Comparison of ENCODE assay signal across 8 mouse cellular contexts in genomic region chr6:87590394-87591281, GRCm38 (mm10). TPM values are rescaled to one million over a fixed set of nuclear protein-coding genes. Genes with fewer than 3 reads are reported as not detected.
DNase-seq lines count a peak whose midpoint lies in the region; ATAC-seq and TF ChIP-seq lines count a peak whose summit lies in the region.

Prokr1 (minus strand) TSS chr6:87590743.

- H3K4me3 ChIP-seq in cerebellum, adult 2 months (replicated peaks; ENCODE audit: insufficient read depth, low read depth, low read length): peak within 1 kb of the TSS; percentile 50
- H3K4me3 ChIP-seq in embryonic facial prominence, embryonic 15.5 days (replicated peaks): peak within 1 kb of the TSS; percentile 54
- H3K4me3 ChIP-seq in heart, embryonic 16.5 days (ENCODE audit: low read length): peak within 1 kb of the TSS; percentile 55

- H3K27ac ChIP-seq in cerebellum, adult 2 months (ENCODE audit: insufficient read depth, low read length): no peak within 1 kb of the TSS
- H3K27ac ChIP-seq in embryonic facial prominence, embryonic 15.5 days (replicated peaks): no peak within 1 kb of the TSS
- no peak within 1 kb of the TSS for H3K27ac ChIP-seq in heart, embryonic 16.5 days (ENCODE audit: low read length)

- ATAC-seq in embryonic facial prominence, embryonic 15.5 days (ENCODE audit: insufficient number of reproducible peaks, low FRiP score, low TSS enrichment, low read depth): peak; percentile 83
- ATAC-seq in heart, embryonic 16.5 days (replicated peaks; ENCODE audit: extremely low read depth, insufficient read depth, low FRiP score): peak; percentile 88

- DNase-seq in cerebellum, adult 2 months: peak; percentile 14 to 19
- DNase-seq in cerebellum, adult 11-12 months: no peak
- DNase-seq in MN1 (ENCODE audit: low spot score): peak; percentile 50
- peak; percentile 79 for DNase-seq in kidney, postnatal 10 days
- DNase-seq in lung, postnatal 4 days: peak; percentile 50 to 65
- peak; percentile 56 for DNase-seq in spleen, adult 12 weeks (ENCODE audit: low spot score)

- H3K4me2 ChIP-seq in embryonic facial prominence, embryonic 15.5 days (replicated peaks): peak within 1 kb of the TSS; percentile 92
- H3K4me2 ChIP-seq in heart, embryonic 16.5 days (ENCODE audit: low read depth, low read length): peak within 1 kb of the TSS; percentile 77

- no peaks in the 10 kb centered on the region for H3K9me3 ChIP-seq in embryonic facial prominence, embryonic 15.5 days (replicated peaks)
- H3K9me3 ChIP-seq in heart, embryonic 16.5 days (replicated peaks; ENCODE audit: control insufficient read depth, low read length): no peaks in the 10 kb centered on the region

- 0 out of 2 replicates have a peak, but pooled peaks cover 3% of the 10 kb centered on the region for H3K4me1 ChIP-seq in cerebellum, adult 2 months (ENCODE audit: control insufficient read depth, insufficient read depth, low read length)
- peaks cover 19% of the 10 kb centered on the region for H3K4me1 ChIP-seq in embryonic facial prominence, embryonic 15.5 days
- peaks cover 12% of the 10 kb centered on the region for H3K4me1 ChIP-seq in heart, embryonic 16.5 days (ENCODE audit: control insufficient read depth, insufficient read depth, low read length)

- no peaks in the 10 kb centered on the region for H3K27me3 ChIP-seq in cerebellum, adult 2 months (ENCODE audit: control insufficient read depth, insufficient read depth, low read length)
- peaks cover 10% of the 10 kb centered on the region for H3K27me3 ChIP-seq in embryonic facial prominence, embryonic 15.5 days
- H3K27me3 ChIP-seq in heart, embryonic 16.5 days (ENCODE audit: control insufficient read depth, insufficient read depth, low read length): peaks cover 22% of the 10 kb centered on the region

- peak within 1 kb of the TSS; percentile 31; the same call in 1 of the 2 replicates for H3K9ac ChIP-seq in embryonic facial prominence, embryonic 15.5 days
- H3K9ac ChIP-seq in heart, embryonic 16.5 days (ENCODE audit: low read length): peak within 1 kb of the TSS; percentile 58

- no peaks in the 10 kb centered on the region for H3K36me3 ChIP-seq in embryonic facial prominence, embryonic 15.5 days
- no peaks in the 10 kb centered on the region for H3K36me3 ChIP-seq in heart, embryonic 16.5 days (ENCODE audit: control insufficient read depth, insufficient read depth)

- under 1% methylated on average over 34 of the region's 34 CpGs for WGBS in cerebellum, adult 2 months
- under 1% methylated on average over 34 of the region's 34 CpGs for WGBS in embryonic facial prominence, embryonic 15.5 days
- under 1% methylated on average over 34 of the region's 34 CpGs for WGBS in heart, embryonic 16.5 days

- no peak for TF ChIP-seq CTCF in cerebellum, adult 2 months (IDR thresholded peaks at IDR 0.05; ENCODE audit: borderline replicate concordance, insufficient read depth, low read depth, low read length)

- no peak for TF ChIP-seq POLR2A in cerebellum, adult 2 months (IDR thresholded peaks at IDR 0.05; ENCODE audit: borderline replicate concordance, insufficient read depth, low read length)

RNA-seq across cellular contexts. Expression of gene Prokr1, which starts in this region (rescaled TPM):
- 0.03 and 0.13 TPM in 2 replicates for polyA plus RNA-seq in cerebellum, adult 2 months (2012; rRNA removed)
- 7.5 and 7.8 TPM in 2 replicates for polyA plus RNA-seq in embryonic facial prominence, embryonic 15.5 days (2015; fragmentation: Nextera tagmentation; extraction: Ambion mirVana)
- 0.87 and 1.4 TPM in 2 replicates for polyA plus RNA-seq in heart, embryonic 16.5 days (2015; fragmentation: Nextera tagmentation; extraction: Ambion mirVana)

Comparison
In these comparisons a context has a peak if more than half of its experiments do, and no peak if none do; other contexts are left out.
1. Peak in DNase-seq and H3K4me3 ChIP-seq in cerebellum, adult 2 months; RNA of the gene not detected or under 1 TPM.